Mouse (Mus musculus): ENCODE measurements at regions not wholly inside any gene's neighbourhood (a gene's known extent, or its start where the extent isn't known, plus 50 kb on each side); places are given as distances from the start of the nearest gene placed in this dataset.

DNA sequence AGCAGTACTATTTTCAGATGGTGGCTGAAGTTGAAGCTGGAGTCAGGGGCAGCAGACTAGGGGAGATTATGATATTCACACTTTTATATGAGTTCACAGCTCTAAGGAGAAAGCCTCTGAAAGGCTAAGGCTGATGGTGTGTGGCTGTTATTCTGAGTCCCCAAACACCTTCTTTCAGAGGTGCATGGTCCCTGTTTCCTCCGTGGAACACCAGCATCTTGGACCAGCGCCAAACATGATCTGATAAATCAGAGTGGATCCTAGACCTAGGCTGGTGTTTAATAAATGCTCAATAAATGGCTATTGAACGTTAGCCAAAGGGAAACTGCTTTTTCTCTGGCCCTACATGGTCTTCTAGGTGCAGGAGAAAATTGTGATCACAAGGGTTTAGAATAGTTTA lies 269.2 kb downstream of the Agtpbp1 start:
- DNase-seq (ENCODE audit: low read depth, low spot score), result no peak

GRCm38 (mm10) chr13:59314419-59314818 lies 270.6 kb downstream of the Agtpbp1 start:
- peak; percentile 2 for DNase-seq (ENCODE audit: low read depth, low spot score)

DNA sequence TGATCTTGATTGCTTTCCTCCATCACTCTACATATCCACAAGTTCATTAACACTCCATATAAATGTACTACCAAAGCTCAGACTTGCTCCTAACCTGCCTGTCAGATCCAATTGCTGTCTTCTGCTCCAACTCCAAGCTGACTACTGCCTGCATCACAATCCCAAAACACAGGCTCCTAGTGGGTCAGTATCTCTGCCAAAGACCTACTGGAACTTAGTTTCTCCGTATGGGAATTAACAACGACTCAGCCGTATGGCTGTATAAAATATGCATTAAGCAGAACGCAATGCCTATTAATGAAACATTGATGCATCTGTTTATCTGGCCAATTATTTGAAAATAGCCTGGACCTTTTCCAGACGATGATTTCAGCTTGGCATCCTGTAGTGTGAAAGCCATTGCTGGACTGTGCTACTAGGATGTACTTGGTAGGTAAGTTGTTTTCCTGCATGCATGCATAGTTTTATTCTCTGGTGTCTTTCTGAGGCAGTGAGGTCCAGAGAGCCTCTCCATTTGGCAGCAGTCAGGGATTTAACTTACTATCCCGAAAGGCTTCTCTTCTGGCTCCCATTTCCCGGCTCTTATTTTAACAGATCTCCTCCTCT lies 271.2 kb downstream of the Agtpbp1 start:
- DNase-seq (ENCODE audit: low read depth, low spot score), result no peak

- DNase-seq (ENCODE audit: low read depth, low spot score), result no peak
These were observed 292.1 kb downstream of the Agtpbp1 start for GRCm38 (mm10) chr13:59292905-59293304.

DNA sequence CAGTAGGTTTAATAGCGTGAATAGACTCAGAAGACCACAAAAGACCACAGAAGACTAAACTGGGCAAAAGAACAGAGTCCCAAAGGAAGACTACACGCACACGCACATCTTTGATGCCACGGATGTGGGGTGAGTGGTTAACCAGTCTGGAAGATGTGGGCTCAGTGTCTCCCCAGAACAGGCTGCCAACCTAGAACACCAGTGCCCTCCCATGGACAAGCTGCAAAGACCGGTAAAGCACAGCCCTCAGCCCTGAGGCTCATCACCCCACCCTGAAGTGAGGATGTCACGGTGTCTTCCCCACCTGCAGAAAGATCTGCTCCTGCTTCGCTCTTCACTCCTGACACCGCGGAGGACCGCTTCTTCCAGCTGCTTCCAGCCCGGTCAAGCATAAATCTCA lies 295.9 kb downstream of the Agtpbp1 start:
- no peak for DNase-seq (ENCODE audit: low read depth, low spot score)

DNA sequence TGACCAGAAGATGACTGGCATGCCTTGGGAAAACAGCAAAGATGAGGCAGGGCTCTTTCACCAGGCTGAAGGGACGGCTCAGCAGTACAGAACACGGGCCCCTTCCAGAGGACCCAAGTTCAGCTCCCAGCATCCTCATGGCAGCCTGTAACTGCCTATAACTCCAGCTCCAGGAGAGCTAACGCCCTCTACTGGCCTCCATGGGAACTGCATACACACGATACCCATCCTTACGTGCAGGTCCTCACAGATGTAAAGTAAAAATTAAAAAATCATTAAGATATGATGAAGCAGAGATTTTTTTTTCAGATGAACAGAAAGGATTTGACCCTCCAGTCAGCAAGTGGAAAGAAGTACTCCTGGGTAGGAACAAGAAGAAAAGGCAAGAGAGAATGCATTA lies 303.8 kb downstream of the Agtpbp1 start:
- no peak for DNase-seq (ENCODE audit: low read depth, low spot score)

DNA sequence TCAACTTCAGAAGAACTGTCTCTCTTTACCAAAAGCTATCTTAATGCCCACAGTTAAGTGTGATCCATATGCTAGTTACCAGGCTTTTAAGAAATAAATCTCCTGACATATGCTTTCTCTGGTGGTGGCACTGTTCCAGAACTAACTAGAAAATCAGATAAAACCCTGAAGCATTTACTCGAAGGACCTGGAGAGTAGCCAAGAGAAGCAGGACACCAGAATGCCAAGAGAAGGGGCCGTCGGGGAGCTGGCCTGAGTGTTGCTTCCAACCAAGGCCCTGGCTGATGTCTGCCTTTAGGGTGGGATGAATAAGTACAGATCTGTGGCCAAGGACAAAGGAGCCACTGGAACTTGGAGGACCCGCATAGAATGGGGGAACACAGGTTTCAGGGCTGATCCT lies 305.9 kb downstream of the Agtpbp1 start:
- no peak for DNase-seq (ENCODE audit: low read depth, low spot score)

- DNase-seq (ENCODE audit: low read depth, low spot score), result no peak
These were observed 313.4 kb downstream of the Agtpbp1 start for GRCm38 (mm10) chr13:59271661-59272060.

DNA sequence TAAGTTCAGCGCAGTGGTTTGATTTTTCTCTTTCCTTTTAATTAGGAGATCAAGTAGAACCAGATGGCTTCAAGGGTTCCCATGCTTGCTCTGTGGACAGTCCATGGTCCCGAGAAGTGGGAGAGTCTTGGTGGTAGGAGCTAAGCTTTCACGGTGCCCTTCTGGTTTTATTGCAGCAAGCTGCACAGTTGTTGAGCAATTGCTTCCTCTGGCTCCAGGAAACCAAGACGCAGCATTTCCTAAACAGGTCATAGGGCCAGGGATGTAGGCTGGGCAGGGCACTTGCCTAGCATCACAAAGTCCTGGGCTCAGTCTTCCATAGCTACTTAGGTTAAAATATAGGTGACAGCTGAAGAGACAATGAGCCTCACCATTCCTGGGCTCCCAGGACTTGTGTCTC lies 318.2 kb downstream of the Agtpbp1 start:
- DNase-seq (ENCODE audit: low read depth, low spot score), result no peak

GRCm38 (mm10) chr13:59264126-59264525 lies 320.9 kb downstream of the Agtpbp1 start:
- no peak for DNase-seq (ENCODE audit: low read depth, low spot score)

DNA sequence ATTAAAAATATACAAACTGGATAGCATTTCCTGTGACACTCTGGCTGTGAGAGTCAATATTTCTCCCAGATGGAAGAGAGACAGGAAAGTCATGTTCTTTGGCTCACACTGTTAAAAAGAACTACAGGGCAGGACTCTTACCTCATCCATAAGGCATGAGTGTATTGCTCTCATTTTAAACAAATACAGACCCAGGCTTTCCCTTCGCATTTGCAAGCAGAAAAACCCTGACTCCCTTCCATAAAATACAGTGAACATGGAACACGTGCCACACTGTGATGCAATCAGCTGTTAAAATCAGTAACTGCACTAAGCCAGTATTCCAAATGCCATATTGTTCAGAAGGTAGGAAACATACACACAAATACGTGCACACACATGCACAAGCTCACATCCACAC lies 323.1 kb downstream of the Agtpbp1 start:
- DNase-seq (ENCODE audit: low read depth, low spot score), result no peak

- DNase-seq (ENCODE audit: low read depth, low spot score), result no peak
These were observed 329.1 kb downstream of the Agtpbp1 start for GRCm38 (mm10) chr13:59255798-59256435.

GRCm38 (mm10) chr13:59253667-59254558 lies 331.1 kb downstream of the Agtpbp1 start:
- DNase-seq (ENCODE audit: low read depth, low spot score), result no peak

DNA sequence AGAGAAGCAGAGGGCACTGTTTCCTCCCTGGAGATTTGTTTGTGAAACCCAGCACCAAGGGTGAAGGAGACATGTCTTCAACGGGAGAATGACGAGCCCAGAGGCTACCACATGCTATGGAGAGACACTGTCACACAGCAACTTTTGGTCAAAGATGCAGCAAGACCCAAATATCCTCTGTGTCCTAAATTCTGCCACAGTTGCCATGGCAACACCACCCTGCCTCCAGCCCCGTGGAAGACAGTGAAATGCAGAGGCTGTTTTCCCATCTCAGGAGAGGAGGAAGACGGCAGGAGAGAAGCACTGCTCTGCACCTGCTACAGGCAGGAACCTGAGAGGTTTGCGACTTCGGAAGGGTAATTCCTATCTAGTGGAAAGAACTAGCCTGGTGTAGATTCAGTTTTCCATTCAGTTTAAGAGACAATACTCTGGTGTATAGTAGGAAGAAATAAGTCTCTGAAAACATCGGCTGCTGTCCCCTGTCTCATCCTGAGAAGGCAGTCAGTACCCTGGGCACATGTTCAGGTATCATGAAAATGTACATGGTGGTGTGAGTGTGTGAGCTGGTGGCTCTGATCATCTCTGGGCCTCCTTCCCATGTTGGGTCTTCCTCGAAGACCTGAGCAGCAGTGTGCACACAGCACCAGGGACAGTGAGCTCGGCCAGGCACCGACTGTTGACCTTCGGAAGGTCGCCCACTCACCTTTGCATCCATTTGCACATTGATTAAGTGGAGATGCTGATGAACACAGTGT lies 333.6 kb downstream of the Agtpbp1 start:
- no peak for DNase-seq (ENCODE audit: low read depth, low spot score)

DNA sequence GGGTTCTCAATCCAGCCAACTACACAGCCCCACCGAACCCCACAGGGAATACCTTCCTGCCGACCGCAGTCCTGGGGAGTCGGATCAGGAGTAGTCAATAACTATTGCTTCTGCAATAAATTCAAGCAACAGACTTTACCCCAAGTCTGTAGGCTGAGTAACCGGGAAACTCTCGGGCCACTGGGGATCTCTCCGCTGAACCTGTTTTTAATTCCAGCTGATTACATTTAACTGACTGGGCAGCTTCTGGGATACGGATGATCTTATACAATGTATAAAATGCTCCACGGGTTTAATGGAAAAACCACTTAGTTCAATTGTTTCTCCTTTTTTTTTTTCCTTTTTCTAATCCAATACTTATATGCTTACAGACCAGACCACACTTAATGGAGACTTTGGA lies 336.6 kb downstream of the Agtpbp1 start:
- no peak for DNase-seq (ENCODE audit: low read depth, low spot score)

DNA sequence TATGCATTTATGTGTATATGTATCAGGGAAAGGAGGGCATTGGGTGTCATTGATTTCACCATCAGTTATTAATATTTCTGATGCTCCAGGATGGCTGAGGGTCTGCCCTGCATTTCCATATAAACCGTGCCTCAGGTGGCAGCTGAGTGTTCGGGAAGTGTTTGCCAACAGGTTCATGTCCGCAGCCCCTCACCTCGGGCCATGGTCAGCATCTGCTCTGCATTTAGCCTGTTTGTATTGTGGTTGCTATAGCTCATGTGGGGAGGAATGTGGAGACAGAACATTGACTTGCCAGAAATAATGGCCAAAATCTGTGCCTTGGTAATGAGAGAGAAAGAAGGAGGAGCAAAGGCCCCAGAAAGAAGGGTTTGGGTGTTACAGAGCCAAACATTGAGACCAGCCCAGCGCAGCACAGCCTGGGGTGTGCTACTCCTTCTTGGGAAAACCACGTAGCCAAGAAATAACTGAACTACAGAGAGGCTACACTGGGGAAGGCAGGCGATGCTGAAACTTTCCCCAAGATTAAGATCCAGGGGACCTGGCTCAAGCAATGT lies 338.0 kb downstream of the Agtpbp1 start:
- DNase-seq (ENCODE audit: low read depth, low spot score), result no peak

DNA sequence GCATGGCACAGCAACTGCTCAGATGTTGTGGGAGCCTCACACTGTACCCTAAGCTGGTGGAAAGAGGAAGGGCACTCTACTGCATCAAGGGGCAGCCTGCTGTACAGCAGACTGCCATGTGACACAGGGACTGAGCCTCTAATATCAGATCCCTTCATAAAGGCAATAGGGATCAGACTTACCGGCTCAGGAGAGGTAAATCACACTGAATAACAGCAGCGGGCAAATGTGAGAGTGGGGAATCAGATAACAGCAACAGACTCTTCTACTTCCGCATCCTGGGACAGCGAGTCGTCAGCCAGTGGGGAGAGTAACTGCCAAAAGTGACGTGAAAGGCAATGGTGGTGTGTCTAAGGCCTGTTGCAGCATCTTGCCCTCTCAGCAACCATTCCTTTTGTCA lies 339.0 kb downstream of the Agtpbp1 start:
- no peak for DNase-seq (ENCODE audit: low read depth, low spot score)

DNA sequence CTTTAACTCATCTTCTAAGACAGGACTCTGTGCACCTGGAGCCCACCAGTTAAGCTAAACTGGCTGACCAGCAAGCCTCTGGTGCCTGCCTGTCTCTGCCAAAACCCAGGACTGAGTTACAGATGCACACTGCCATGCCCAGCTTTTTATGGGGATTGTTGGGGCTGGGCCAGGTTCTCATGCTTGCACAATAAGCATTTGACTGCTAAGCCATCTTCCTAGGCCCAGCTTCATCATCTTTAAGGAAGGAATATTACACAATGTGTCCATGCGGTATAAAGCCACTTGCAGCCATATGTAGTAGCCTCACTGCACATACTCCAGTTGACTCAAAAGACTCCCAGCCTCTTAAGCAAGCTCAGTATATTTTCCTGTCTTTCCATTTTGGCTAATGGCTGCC lies 340.4 kb downstream of the Agtpbp1 start:
- no peak for DNase-seq (ENCODE audit: low read depth, low spot score)

- no peak for DNase-seq (ENCODE audit: low read depth, low spot score)
These were observed 342.4 kb downstream of the Agtpbp1 start for GRCm38 (mm10) chr13:59242671-59243070.

DNA sequence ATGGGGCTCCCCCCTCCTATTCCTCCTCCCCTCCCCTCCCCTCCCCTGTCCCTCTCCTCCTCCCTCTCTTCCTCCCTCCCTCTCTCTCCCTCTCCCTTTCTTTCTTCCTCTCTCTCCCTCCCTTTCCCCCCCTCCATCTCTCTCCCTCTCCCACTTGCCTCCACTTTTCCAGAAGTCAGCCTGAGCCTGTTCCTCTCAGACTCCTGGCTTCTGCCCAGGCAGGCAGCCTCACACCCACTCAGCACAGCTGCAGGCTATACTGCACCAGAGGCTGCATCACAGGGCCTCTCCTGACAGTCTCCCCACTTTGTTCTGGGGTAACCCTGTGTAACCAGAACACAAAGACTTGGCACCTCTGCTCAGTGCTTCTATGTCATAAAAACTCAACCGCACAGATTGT lies 346.3 kb downstream of the Agtpbp1 start:
- DNase-seq (ENCODE audit: low read depth, low spot score), result no peak

GRCm38 (mm10) chr13:59235836-59236235 lies 349.2 kb downstream of the Agtpbp1 start:
- DNase-seq (ENCODE audit: low read depth, low spot score), result no peak

GRCm38 (mm10) chr13:59229111-59229541 lies 355.9 kb downstream of the Agtpbp1 start:
- DNase-seq (ENCODE audit: low read depth, low spot score), result no peak

Measured in CD4-positive, CD25-positive, alpha-beta regulatory T cell, adult 2 months (primary cell).